Mouse (Mus musculus): ENCODE measurements around the gene Hinfp. TPM values are rescaled to one million over a fixed set of nuclear protein-coding genes. Genes with fewer than 3 reads are reported as not detected.

The Hinfp gene
- 14.7 TPM for polyA plus RNA-seq (2014; fragmentation: Illumina TruSeq; extraction: RNeasy Lipid Tissue Mini Kit (QIAGEN cat#74804); ENCODE audit: low read depth, low replicate concordance)

GRCm38 (mm10) chr9:44305466-44306079 lies at the start of gene Hinfp:
Gene Hinfp, minus strand, starts transcription at chr9:44305671.

GRCm38 (mm10) chr9:44343781-44344421 lies 38.4 kb upstream of the Hinfp start, which contains the start of gene Hmbs:
Gene Hmbs, minus strand, starts transcription at chr9:44344228.

GRCm38 (mm10) chr9:44334396-44335330 lies 29.2 kb upstream of the Hinfp start, which contains the start of gene H2afx:
Gene H2afx, plus strand, starts transcription at chr9:44334694.

GRCm38 (mm10) chr9:44325768-44326370 lies 20.4 kb upstream of the Hinfp start, which contains the start of gene Dpagt1:
Gene Dpagt1, plus strand, starts transcription at chr9:44326019.

GRCm38 (mm10) chr9:44319887-44320798 lies 14.7 kb upstream of the Hinfp start, which contains the start of gene C2cd2l:
Gene C2cd2l, minus strand, starts transcription at chr9:44320285.

GRCm38 (mm10) chr9:44288076-44288958 lies 17.2 kb downstream of the Hinfp start, which contains the start of gene Abcg4:
Gene Abcg4, minus strand, starts transcription at chr9:44288615.

GRCm38 (mm10) chr9:44268432-44268831 lies 37.0 kb downstream of the Hinfp start, which contains the start of gene Nlrx1:
Gene Nlrx1, minus strand, starts transcription at chr9:44268599.

GRCm38 (mm10) chr9:44251314-44251713 lies 54.2 kb downstream of the Hinfp start, which contains the start of gene Pdzd3:
Gene Pdzd3, minus strand, starts transcription at chr9:44251471.

Other genes with a start within 250 kb of the Hinfp start
- 28.8 TPM for gene Usp2, start 238.7 kb downstream of the Hinfp start, polyA plus RNA-seq (2014; fragmentation: Illumina TruSeq; extraction: RNeasy Lipid Tissue Mini Kit (QIAGEN cat#74804); ENCODE audit: low read depth, low replicate concordance)
- gene Mfrp, start 203.9 kb downstream of the Hinfp start, polyA plus RNA-seq (2014; fragmentation: Illumina TruSeq; extraction: RNeasy Lipid Tissue Mini Kit (QIAGEN cat#74804); ENCODE audit: low read depth, low replicate concordance), result 63.7 TPM
- gene C1qtnf5, start 198.4 kb downstream of the Hinfp start, polyA plus RNA-seq (2014; fragmentation: Illumina TruSeq; extraction: RNeasy Lipid Tissue Mini Kit (QIAGEN cat#74804); ENCODE audit: low read depth, low replicate concordance), result 22.6 TPM
- gene Gm49380, start 192.2 kb downstream of the Hinfp start, polyA plus RNA-seq (2014; fragmentation: Illumina TruSeq; extraction: RNeasy Lipid Tissue Mini Kit (QIAGEN cat#74804); ENCODE audit: low read depth, low replicate concordance), result 0.19 TPM
- gene Rnf26, start 192.2 kb downstream of the Hinfp start, polyA plus RNA-seq (2014; fragmentation: Illumina TruSeq; extraction: RNeasy Lipid Tissue Mini Kit (QIAGEN cat#74804); ENCODE audit: low read depth, low replicate concordance), result 17.6 TPM
- gene Mcam, start 171.2 kb downstream of the Hinfp start, polyA plus RNA-seq (2014; fragmentation: Illumina TruSeq; extraction: RNeasy Lipid Tissue Mini Kit (QIAGEN cat#74804); ENCODE audit: low read depth, low replicate concordance), result 166 TPM
- gene Cbl, start 71.6 kb downstream of the Hinfp start, polyA plus RNA-seq (2014; fragmentation: Illumina TruSeq; extraction: RNeasy Lipid Tissue Mini Kit (QIAGEN cat#74804); ENCODE audit: low read depth, low replicate concordance), result 17.4 TPM
- gene Ccdc153, start 65.0 kb downstream of the Hinfp start, polyA plus RNA-seq (2014; fragmentation: Illumina TruSeq; extraction: RNeasy Lipid Tissue Mini Kit (QIAGEN cat#74804); ENCODE audit: low read depth, low replicate concordance), result 32.6 TPM
- gene Pdzd3, start 54.2 kb downstream of the Hinfp start, polyA plus RNA-seq (2014; fragmentation: Illumina TruSeq; extraction: RNeasy Lipid Tissue Mini Kit (QIAGEN cat#74804); ENCODE audit: low read depth, low replicate concordance), result 3.3 TPM
- gene Nlrx1, start 37.1 kb downstream of the Hinfp start, polyA plus RNA-seq (2014; fragmentation: Illumina TruSeq; extraction: RNeasy Lipid Tissue Mini Kit (QIAGEN cat#74804); ENCODE audit: low read depth, low replicate concordance), result 17.3 TPM
- gene Abcg4, start 17.1 kb downstream of the Hinfp start, polyA plus RNA-seq (2014; fragmentation: Illumina TruSeq; extraction: RNeasy Lipid Tissue Mini Kit (QIAGEN cat#74804); ENCODE audit: low read depth, low replicate concordance), result 2.2 TPM
- gene C2cd2l, start 14.6 kb upstream of the Hinfp start, polyA plus RNA-seq (2014; fragmentation: Illumina TruSeq; extraction: RNeasy Lipid Tissue Mini Kit (QIAGEN cat#74804); ENCODE audit: low read depth, low replicate concordance), result 28.1 TPM
- gene Dpagt1, start 20.3 kb upstream of the Hinfp start, polyA plus RNA-seq (2014; fragmentation: Illumina TruSeq; extraction: RNeasy Lipid Tissue Mini Kit (QIAGEN cat#74804); ENCODE audit: low read depth, low replicate concordance), result 25.7 TPM
- gene H2afx, start 29.0 kb upstream of the Hinfp start, polyA plus RNA-seq (2014; fragmentation: Illumina TruSeq; extraction: RNeasy Lipid Tissue Mini Kit (QIAGEN cat#74804); ENCODE audit: low read depth, low replicate concordance), result 25.2 TPM
- gene Hmbs, start 38.6 kb upstream of the Hinfp start, polyA plus RNA-seq (2014; fragmentation: Illumina TruSeq; extraction: RNeasy Lipid Tissue Mini Kit (QIAGEN cat#74804); ENCODE audit: low read depth, low replicate concordance), result 47.6 TPM
- 37.7 TPM for gene Vps11, start 56.0 kb upstream of the Hinfp start, polyA plus RNA-seq (2014; fragmentation: Illumina TruSeq; extraction: RNeasy Lipid Tissue Mini Kit (QIAGEN cat#74804); ENCODE audit: low read depth, low replicate concordance)
- gene Hyou1, start 73.8 kb upstream of the Hinfp start, polyA plus RNA-seq (2014; fragmentation: Illumina TruSeq; extraction: RNeasy Lipid Tissue Mini Kit (QIAGEN cat#74804); ENCODE audit: low read depth, low replicate concordance), result 132 TPM
- gene Slc37a4, start 91.2 kb upstream of the Hinfp start, polyA plus RNA-seq (2014; fragmentation: Illumina TruSeq; extraction: RNeasy Lipid Tissue Mini Kit (QIAGEN cat#74804); ENCODE audit: low read depth, low replicate concordance), result 66.0 TPM
- 1,387 TPM for gene Rps25, start 101.5 kb upstream of the Hinfp start, polyA plus RNA-seq (2014; fragmentation: Illumina TruSeq; extraction: RNeasy Lipid Tissue Mini Kit (QIAGEN cat#74804); ENCODE audit: low read depth, low replicate concordance)
- gene Trappc4, start 101.9 kb upstream of the Hinfp start, polyA plus RNA-seq (2014; fragmentation: Illumina TruSeq; extraction: RNeasy Lipid Tissue Mini Kit (QIAGEN cat#74804); ENCODE audit: low read depth, low replicate concordance), result 77.7 TPM
- gene Ccdc84, start 112.9 kb upstream of the Hinfp start, polyA plus RNA-seq (2014; fragmentation: Illumina TruSeq; extraction: RNeasy Lipid Tissue Mini Kit (QIAGEN cat#74804); ENCODE audit: low read depth, low replicate concordance), result 31.8 TPM
- 0.45 TPM for gene Foxr1, start 135.5 kb upstream of the Hinfp start, polyA plus RNA-seq (2014; fragmentation: Illumina TruSeq; extraction: RNeasy Lipid Tissue Mini Kit (QIAGEN cat#74804); ENCODE audit: low read depth, low replicate concordance)
- gene Upk2, start 149.3 kb upstream of the Hinfp start, polyA plus RNA-seq (2014; fragmentation: Illumina TruSeq; extraction: RNeasy Lipid Tissue Mini Kit (QIAGEN cat#74804); ENCODE audit: low read depth, low replicate concordance), result 1.1 TPM
- 58.9 TPM for gene Bcl9l, start 177.2 kb upstream of the Hinfp start, polyA plus RNA-seq (2014; fragmentation: Illumina TruSeq; extraction: RNeasy Lipid Tissue Mini Kit (QIAGEN cat#74804); ENCODE audit: low read depth, low replicate concordance)

Measured in adipose tissue, adult 10 weeks (tissue).